Mouse (Mus musculus) embryo, embryonic 11 days (tissue): ENCODE data around the gene C2cd6.

Experiments
- DNase-seq: peaks from one replicate; pipeline ENCODE4 v3.0.0-alpha.2; 2015

Gene C2cd6

DNA sequence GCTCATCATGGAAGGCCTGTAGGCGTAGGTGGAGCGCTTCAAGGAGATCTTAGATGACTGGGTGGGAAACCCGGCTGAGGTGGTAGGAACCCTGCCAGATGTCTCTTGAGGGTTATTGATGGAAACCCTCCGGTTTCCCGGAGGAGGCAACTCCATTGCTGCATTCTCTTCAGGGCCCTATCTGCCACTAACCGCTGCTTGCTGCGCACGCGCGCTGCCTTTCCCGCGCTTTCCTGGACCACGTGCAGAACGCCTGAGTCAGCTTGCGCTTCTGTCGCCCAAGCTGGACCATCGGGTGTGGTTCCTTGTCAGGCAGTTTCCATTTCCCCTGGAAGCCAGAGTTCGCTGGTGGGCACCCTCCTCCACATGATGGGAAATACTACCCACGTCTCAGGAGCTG is at the start of gene C2cd6:
C2cd6 (minus strand) TSS at position 196 of the 400 bp plus-strand sequence.
- no peak for DNase-seq

DNA sequence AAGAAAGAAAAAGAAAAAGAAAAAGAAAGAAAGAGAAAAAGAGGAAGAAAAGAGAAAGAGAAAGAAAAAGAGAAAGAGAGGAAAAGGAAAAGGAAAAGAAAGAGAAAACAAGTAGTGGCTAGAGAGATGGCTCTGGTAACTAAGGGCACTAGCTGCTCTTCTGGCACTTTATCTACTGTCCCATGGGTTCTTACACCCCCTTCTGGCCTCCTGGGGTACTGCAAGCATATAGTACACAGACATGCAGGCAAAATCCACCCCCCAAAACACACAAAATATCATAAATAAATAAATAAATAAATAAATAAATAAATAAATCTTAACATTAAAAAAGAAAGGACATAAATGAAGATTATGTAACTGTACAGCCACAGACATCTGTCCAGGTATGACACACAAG is 48.1 kb upstream of the C2cd6 start:
- DNase-seq: peak; percentile 64

DNA sequence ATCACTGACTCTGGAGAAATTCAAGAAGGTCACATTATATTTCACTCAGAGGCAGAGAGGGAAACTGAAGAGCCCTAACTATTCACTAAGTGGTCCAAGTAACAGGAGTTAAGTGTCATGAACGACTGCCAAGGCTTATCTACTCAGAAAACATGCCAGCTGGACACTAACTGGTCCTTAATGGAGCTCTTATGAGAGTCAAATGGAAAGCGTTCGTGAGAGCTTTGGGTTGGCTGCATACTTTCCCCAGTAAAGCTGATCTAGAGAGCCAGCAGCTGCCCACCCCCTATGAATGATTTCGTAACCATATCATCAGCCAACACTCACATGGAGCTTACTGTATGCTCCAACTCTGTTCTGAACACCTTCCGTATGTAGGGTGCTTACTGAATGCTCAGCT is 39.7 kb upstream of the C2cd6 start:
- DNase-seq: no peak

DNA sequence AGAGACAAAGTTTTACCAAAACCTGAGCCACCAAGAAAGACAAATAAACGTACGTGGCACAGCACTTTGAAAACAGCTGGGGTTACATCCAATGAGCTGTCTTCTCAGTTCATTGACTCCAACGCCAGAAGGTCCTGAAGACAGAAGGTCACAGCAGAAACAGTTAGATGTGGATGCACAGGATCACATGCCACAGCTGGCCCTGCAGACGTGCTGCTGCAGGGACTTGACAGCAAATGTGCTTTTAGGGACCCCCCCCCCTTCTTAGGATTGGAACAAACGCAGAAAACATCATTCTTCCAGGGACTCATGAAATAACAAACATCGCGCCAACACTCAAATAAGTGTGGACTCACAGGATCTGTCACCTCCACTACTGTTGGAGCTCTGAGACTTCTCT is 34.2 kb upstream of the C2cd6 start:
- no peak for DNase-seq

DNA sequence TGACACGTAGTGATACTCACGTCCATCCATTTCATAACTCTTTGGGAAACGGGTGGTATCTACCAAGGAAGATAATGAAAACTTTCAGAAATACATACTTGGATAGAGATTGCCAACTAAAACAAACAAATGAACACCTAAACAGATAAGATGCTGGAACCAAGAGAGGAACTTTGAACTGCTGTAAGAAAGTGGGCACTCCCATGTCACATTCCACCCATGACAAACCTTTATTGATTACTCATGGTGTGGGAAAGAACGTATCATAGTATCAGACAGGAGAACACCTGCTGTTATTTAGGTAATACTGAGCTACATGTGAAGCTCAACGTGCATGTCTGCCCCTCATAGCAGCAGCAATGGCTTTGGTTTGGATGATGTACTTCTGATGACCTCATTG is 30.9 kb upstream of the C2cd6 start:
- no peak for DNase-seq

DNA sequence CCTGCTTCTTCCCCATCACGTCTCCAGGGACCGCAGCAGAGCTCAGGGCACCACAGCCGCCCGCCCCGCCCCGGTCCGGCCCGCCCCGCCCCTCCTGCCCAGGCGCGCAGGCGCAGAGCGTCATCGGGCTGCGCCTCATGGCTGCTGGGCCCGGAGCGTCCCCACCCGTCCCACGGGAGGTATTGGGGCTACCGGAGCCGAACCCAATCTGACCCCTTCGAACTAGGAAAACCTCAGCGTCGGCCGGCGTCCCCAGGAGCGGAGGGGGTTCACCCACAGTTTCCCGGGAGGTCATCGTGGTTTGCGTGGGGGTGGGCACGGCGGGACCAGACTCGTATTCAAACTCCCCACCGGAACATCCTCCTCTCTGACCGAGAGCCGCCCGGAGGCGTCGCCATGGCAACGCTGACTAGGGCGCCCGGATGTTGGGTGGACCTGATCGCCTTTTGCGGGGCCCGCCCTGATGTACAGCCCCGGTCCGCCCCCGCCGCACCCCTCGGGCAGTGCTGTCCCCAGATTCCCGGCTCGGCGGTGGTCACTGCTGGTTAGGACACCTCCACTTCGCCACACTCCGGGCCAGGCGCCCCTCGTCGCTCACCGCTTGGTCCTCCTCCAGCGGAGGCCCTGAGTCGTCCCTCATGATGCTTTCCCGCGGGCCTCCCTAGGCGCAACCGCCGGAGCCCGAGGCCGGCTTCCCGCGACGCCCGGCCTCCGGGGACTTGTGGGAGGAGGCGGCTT is 25.2 kb upstream of the C2cd6 start, which contains the start of gene Tmem237:
Tmem237 (minus strand) TSS at position 689 of the 738 bp plus-strand sequence.
- DNase-seq: peak; percentile 95

DNA sequence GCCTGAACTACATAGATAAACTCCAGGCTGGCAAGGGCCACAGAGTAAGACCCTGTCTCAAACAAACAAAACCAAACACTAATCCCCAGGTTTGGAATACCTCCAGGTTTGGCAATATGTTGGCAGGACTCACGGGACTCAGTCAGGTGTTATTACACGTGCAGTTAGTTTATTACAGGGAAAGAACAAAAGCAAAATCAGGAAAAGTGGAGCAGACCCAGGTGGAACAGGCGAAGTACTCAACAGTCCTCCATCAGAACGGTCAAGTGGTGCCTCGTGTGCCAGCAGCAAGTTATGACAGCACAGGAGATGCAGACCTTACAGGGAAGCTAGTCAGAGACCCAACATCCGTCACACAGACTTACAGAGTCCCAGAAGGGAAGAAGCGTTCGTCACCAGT is 15.8 kb upstream of the C2cd6 start:
- no peak for DNase-seq

DNA sequence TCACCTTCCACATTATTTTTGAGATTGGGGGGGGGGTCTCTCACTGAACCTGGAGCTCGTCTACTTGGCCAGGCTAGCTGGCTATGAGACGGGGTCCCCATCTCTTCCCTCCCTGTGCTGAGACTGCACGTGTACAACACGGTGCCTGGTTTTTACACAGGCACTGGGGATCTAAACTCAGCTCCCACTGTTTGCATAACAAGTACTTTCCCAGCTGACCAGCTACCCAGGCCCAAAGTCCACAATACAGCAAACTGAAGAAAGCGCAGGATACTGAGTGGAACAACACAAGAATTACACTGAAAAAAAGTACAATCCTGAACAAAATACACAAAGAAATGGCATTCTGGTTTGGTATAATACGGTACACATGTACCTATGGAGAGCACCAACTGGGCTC is 7.4 kb upstream of the C2cd6 start:
- no peak for DNase-seq

DNA sequence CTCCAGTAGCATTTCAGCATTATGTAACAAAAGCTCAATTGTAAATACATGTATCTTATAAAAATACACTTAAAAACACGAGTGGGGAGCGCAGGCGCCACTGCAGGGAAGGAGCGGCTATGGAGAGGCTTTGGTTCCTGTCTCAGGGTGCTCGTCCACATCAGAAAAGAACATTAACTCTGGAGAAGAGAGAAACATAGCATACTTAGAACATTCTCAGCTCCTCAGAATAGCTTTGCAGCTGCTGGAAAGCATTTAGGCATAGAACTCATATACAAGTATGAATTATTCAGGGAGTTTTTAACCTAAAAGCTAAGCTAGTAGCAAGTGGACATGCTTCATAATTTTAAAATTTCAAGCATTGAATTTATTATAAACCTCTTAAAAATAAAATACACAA is 6.3 kb upstream of the C2cd6 start:
- DNase-seq: no peak

DNA sequence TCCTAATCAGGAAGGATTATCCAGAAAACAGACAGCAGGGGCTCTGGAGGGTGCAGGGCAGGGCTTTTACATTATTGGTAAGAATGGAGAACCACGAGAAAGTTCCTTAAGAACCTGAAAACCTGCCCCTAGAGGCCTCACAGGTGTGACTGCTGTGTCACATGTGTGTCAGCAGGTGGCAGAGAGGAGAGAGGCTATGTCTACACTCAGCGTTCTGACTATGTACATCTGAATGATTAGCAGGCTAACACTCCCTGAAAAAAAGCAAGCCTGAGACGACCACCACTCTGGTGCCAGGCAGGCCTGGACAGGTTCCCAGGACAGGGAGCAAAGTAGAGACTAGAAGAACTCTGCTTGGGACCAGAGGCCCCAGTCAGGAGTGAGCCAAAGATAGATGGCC is 23.8 kb downstream of the C2cd6 start:
- DNase-seq: peak; percentile 3

DNA sequence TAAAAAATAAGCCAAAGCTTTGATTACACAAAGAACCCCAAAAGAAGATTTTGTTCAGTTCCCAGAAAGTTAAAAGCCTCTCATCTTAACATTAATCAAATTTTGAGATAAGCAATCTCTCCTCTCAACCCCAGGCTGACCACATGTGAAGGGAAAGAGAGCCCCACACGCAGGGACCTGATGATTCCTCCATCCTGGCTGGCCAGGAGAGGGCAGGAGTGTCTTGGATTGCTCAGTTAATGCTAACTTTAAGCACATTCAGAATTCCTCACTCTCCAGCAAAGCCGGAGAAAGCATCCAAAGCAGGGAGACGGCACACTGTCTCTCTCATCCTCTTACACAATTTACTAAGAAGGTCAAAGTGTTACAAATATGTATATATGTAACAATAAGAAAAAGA is 26.7 kb downstream of the C2cd6 start:
- peak; percentile 64 for DNase-seq

DNA sequence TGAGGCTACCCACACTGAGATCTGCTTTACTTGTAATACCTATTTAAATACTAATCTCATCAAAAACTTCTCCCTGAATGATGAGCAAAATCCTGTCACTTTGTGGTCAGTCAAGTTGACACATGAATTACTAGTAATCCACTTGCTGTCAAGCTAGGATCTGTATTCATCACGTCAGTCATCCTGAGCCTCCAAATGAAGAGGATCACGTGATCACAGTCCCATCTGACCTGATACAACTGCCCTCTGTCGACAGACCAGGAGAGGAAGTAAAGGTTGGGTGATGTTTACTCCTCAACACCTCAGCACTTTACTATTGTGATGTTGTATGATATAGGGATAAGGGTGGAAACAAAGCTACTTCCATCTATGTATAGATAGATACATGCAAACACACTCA is 31.0 kb downstream of the C2cd6 start:
- DNase-seq: no peak

DNA sequence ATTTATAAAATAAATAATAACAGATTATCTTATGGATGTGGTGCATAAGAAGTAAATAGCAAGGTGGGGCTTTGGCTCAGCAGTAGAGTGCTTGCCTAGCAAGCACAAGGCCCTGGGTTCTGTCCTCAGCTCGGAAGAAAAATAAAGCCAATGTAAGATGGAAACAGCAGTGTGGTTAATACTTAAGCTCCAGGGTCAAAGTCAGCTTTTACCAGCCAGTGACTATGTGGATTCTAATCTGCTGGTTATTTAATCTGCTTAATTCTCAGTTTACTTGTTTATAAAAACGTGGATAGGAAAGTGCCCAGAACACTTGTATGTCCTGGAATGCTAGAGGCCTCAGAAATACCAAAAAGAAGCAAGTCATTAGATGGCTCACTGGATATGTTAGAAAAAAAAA is 37.7 kb downstream of the C2cd6 start:
- no peak for DNase-seq

DNA sequence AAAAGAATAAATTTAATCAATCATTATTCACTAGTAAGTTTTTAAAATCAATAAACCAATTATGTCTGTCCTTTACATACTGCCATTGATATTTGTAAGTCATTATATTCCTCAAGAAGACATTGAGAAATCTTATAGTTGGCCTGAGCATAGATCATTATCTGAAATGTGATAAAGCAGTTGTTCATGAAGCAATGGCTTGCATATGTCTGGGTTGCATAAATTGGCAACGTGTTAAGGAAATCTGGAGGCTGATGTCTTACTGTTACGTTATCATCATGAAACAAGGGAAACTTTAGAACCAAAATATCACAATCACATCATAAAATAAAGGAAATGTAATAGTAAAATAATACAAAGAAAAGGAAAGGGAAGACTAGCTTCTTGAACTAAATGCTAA is 43.4 kb downstream of the C2cd6 start:
- no peak for DNase-seq

DNA sequence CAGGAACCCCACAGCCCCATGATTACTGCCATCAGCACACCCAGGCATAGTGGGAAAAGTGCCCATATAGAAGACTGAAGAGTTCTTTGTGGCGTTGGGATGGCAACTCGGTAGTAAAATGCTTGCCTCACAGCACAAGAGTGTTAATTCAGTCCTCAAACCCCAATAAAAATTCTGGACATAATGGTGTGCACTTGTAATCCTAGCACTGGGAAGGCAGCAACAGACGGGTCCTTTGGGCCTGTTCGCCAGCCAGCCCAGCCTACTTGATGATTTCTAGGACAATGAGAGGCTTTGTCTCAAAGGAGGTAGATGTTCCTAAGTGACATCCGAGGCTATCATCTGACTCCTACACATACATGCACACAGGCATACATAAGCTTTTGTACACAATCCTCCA is 57.0 kb downstream of the C2cd6 start:
- DNase-seq: no peak

DNA sequence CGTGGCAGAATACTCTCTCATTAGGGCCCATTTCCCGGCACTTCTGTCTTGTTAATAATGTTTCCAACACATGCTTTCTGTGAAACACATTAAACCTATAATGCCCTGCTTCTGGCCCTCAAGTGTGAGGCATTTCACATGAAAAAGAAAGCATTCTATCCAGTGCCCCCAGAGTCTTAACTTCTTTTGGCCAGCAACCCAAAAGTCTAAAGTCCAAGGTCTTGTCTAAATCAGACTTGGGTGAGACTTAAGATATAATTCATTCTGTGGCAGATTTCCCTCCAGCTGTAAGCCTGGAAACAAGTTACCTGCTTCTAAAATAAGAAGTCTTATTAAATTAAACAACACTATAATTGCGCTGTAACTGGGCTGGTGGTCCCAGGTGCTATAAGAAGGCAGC is 73.1 kb downstream of the C2cd6 start:
- no peak for DNase-seq

DNA sequence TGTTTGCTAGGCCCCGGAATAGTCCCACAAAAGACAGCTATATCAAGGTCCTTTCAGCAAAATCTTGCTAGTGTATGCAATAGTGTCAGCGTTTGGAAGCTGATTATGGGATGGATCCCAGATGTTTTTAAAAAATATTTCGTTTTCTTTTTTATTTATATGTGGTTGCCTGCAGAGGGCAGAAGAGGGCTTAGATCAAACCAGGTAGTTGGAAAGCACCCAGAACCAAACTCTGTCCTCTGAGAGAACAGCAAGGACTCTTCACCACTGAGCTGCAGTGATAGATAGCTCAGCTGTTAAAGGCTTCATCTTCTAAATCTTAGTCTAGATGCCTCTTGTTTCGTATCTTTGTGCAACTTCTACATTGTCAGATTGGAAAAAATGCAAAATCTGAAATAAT is 85.5 kb downstream of the C2cd6 start:
- peak; percentile 25 for DNase-seq
